Mouse (Mus musculus) spleen, embryonic (tissue): Measurements from ENCODE around the gene Atrip.

Experiments used
- CTCF ChIA-PET: fragments of 350-600 bp; sonication (Branson Sonifier 250); formaldehyde crosslinking; loops from one replicate; lab custom pipeline; 2022; lab: Charles Lee

The Atrip gene

GRCm38 (mm10) chr9:109073661-109074573 is at the start of gene Atrip:
Gene Atrip, minus strand, starts transcription at chr9:109074124.
- CTCF ChIA-PET, result interaction anchor here (0.6 to 1.6 kb wide), 3 partner anchors 13 to 76 kb away, joined by 3 to 5 read pairs (median 3); partner anchors contain the start of gene Trex1

- CTCF ChIA-PET, result interaction anchor here (0.6 to 1.8 kb wide), 2 partner anchors 11 to 122 kb away, joined by 3 to 4 read pairs; no protein-coding TSS in a partner anchor
Observed at GRCm38 (mm10) chr9:109123266-109123665, 49.3 kb upstream of the Atrip start.

GRCm38 (mm10) chr9:109122553-109123085 is 48.7 kb upstream of the Atrip start:
- CTCF ChIA-PET, result interaction anchor here (0.6 to 1.8 kb wide), 2 partner anchors 12 to 121 kb away, joined by 3 to 4 read pairs; no protein-coding TSS in a partner anchor

DNA sequence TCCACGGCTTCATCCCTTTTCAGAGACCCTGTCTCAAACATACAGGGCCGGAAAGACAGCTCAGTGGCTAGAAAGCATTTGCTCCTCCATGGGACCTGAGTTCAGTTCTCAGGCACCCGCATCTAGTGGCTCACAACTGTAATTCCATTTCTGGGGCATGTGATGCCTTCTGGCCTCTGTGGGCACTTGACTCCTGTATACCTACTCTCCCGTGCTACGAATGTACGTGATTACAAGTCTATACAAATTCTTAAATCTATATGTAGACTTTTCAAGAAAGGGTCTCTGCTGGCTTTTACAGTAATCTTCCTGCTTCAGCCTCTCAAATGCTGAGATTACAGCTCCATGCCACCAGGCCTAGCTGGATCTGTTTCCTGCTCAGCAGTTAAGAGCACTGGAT is 47.0 kb upstream of the Atrip start:
- CTCF ChIA-PET, result interaction anchor here (0.7 kb wide), 1 partner anchor 20 kb away, joined by 3 read pairs; no protein-coding TSS in a partner anchor

GRCm38 (mm10) chr9:109119571-109119970 is 45.6 kb upstream of the Atrip start:
- CTCF ChIA-PET, result interaction anchor here (0.7 kb wide), 1 partner anchor 188 kb away, joined by 4 read pairs; no protein-coding TSS in a partner anchor

GRCm38 (mm10) chr9:109118106-109118505 is 44.2 kb upstream of the Atrip start:
- CTCF ChIA-PET, result no interaction called here

GRCm38 (mm10) chr9:109116205-109116604 is 42.3 kb upstream of the Atrip start:
- CTCF ChIA-PET, result no interaction called here

- CTCF ChIA-PET, result no interaction called here
Observed at GRCm38 (mm10) chr9:109114871-109115270, 40.9 kb upstream of the Atrip start.

DNA sequence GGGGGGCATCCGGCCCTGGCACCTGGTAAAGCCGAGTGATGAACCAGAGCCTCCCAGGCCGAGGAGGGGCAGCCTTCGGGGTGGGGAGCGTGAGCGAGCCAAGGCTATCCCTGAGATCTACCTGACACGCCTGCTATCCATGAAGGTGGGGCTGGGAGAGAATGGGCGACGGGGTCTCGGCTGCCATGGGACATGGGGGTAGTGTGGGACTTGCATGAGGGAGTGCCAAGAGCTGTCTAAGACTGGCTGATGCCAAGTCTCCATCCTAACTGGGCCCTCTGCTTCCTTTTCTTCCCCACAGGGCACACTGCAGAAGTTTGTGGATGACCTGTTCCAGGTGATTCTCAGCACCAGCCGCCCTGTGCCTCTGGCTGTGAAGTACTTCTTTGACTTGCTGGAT is 40.4 kb upstream of the Atrip start:
- CTCF ChIA-PET, result no interaction called here

DNA sequence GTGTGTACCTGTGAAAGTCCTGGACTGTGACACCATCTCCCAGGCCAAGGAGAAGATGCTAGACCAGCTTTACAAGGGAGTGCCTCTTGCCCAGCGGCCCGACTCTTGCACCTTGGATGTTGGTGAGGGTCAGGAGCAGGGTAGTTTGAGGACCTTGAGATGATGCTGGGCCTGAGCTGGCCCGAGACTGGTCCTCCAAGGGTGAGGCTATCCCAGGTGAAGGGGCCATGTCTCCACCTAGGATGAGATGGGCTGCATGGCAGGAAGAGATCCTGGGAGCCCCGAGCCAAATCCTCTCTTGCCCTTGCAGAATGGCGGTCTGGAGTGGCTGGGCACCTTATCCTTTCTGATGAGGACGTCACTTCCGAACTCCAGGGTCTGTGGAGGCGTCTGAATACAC is 39.4 kb upstream of the Atrip start:
- CTCF ChIA-PET, result no interaction called here

DNA sequence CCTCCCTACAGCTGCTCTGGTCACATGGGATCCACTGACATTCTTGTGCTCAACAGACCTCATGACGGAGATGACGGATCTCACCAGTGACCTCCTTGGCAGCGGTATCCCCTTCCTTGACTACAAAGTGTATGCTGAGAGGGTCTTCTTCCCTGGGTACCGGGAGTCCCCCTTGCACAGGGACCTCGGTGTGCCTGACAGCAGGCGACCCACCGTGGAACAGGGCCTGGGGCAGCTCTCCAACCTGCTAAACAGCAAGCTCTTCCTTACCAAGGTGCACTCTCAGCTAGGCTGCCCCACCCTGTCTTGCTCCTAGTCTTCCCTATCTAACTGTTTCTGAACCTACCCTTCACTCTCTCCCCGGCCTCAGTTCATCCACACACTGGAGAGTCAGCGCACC is 37.7 kb upstream of the Atrip start:
- CTCF ChIA-PET, result no interaction called here

- CTCF ChIA-PET, result no interaction called here
Observed at GRCm38 (mm10) chr9:109111101-109111500, 37.2 kb upstream of the Atrip start.

DNA sequence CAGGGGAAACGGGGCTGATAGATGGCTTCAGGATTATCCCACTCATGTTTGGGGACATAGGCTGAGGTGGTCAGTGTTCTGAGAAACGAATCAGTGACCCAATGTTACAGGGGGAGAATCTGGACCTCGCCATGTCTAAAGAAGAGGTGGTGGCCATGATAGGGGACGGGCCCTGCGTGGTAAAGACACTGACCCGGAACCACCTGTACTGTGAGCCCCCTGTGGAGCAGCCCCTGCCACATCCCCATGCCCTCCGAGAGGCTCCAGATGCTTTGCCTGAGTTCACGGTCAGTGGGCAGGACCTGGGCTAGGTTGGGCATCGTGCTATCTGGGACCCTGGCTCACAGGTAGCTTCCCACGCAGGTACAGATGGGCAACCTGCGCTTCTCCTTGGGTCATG is 36.3 kb upstream of the Atrip start:
- CTCF ChIA-PET, result no interaction called here

GRCm38 (mm10) chr9:109107341-109107740 is 33.4 kb upstream of the Atrip start:
- CTCF ChIA-PET, result no interaction called here

GRCm38 (mm10) chr9:109105648-109106047 is 31.7 kb upstream of the Atrip start:
- CTCF ChIA-PET, result no interaction called here

- CTCF ChIA-PET, result no interaction called here
Observed at GRCm38 (mm10) chr9:109105011-109105410, 31.1 kb upstream of the Atrip start.

- CTCF ChIA-PET, result no interaction called here
Observed at GRCm38 (mm10) chr9:109104083-109104482, 30.2 kb upstream of the Atrip start.

DNA sequence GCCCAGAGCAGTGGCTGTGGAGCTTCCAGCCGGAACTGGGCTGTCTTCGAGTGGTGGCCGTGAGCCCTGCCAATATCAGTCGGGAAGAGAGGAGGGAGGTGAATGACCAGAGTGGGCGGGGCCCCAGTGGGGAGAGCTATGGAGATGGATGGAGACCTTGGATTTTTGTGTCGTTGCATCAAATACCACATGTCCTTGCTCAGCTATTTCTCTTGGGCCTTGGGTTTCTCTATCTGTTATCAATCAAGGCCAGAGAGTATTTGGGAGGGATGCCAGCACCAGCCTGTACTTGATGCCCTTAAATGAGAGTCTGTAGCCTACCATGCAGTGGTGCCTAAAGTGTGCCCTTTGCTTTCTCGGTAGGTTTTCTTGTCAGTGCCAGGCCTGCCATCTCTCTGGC is 29.3 kb upstream of the Atrip start:
- CTCF ChIA-PET, result interaction anchor here (0.5 kb wide), 1 partner anchor 560 kb away, joined by 4 read pairs; no protein-coding TSS in a partner anchor

DNA sequence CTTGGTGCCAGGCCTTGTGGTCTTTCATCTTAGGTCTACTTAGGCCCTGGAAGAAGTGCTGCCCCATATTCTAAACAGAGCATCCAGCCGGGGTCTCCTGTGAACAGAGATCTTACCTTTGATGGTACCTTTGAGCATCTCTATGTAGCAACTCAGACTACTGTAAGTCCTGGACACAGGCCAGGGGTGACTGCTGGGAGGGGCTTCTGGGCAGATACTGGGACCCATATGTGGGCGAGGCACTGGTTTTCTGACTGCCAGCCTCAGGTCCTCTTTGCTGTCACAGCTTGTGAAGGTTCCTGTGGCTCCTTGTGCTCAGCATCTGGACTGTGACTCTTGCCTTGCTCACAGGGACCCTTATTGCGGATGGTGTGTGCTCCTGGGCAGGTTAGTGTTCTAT is 28.6 kb upstream of the Atrip start:
- CTCF ChIA-PET, result no interaction called here

DNA sequence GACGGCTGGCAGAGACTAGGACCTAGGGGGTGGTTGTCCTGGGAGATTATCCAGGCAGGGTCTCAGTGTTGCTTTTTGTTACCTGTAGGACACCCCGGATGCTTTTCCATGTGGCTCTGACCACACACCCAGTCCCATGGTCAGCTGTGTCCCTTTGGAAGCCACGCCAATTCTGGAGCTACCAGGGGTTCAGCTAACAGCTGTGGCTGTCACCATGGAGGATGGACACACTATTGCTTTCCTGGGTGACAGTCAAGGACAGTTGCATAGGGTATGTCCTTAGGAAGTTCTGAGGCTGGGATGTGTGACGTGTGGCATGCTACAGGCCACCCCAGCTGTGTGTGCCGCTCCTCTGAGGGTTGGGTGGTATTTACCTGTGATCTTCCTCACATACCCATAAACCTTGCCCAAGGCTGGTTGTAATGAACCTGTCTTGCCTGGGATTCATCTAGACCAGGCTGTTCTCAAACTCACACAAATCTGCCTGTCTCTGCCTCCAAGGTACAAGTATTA is 28.1 kb upstream of the Atrip start:
- CTCF ChIA-PET, result no interaction called here

GRCm38 (mm10) chr9:109100307-109100928 is 26.5 kb upstream of the Atrip start:
- CTCF ChIA-PET, result no interaction called here

DNA sequence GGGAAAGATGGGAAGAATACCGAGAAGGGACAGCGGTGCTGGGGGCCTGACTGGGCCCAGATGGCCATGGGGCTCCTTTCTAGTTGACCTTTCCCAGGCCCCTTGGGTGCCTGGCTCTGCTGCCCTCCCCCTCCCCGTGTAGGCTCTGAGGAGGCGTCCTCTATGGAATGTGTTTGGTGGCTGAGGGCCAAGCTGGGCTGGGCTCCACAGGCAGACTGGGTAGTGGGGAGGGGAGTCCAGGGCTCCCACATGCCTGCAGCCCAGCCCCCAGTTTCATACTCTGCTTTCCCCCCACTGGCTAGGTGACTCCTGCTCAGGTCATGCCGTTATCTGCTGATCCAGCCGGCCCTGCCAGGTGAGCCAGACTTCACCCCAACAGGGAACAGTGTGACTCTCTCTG is 25.0 kb upstream of the Atrip start:
- CTCF ChIA-PET, result no interaction called here
